Mouse (Mus musculus) CD4-positive, CD25-positive, alpha-beta regulatory T cell, adult 4 months (primary cell): ENCODE results near the gene Dap. TPM values are rescaled to one million over a fixed set of nuclear protein-coding genes. Genes with fewer than 3 reads are reported as not detected.

ENCODE experiments used
- ATAC-seq: one replicate; pipeline ENCODE4 v1.8.0; 2017
- polyA plus RNA-seq, 2 experiments: library from polyadenylated mRNA; unstranded; fragments of 100-300 nt; shearing (Covaris generic); gene quantifications; one replicate each; pipeline ENCODE4 v1.2.1; 2017

The Dap gene
- polyA plus RNA-seq, 2 experiments from 2014 or later = 61.6 to 81.6 TPM

GRCm38 (mm10) chr15:31265404-31265803 lies 41.3 kb downstream of the Dap start:
- ATAC-seq = no peak

- no peak for ATAC-seq
Observed at GRCm38 (mm10) chr15:31265845-31266244, 41.7 kb downstream of the Dap start.

- no peak for ATAC-seq
Observed at GRCm38 (mm10) chr15:31268148-31268547, 44.0 kb downstream of the Dap start.

- ATAC-seq = no peak
Observed at GRCm38 (mm10) chr15:31269558-31269957, 45.4 kb downstream of the Dap start.

- ATAC-seq = no peak
Observed at GRCm38 (mm10) chr15:31272695-31273094, 48.6 kb downstream of the Dap start.

- no peak for ATAC-seq
Observed at GRCm38 (mm10) chr15:31273509-31273908, 49.4 kb downstream of the Dap start.

GRCm38 (mm10) chr15:31278090-31278489 lies 54.0 kb downstream of the Dap start:
- no peak for ATAC-seq

GRCm38 (mm10) chr15:31279120-31279519 lies 55.0 kb downstream of the Dap start:
- ATAC-seq = no peak

- peak; percentile 93 for ATAC-seq
Observed at GRCm38 (mm10) chr15:31279577-31280004, 55.5 kb downstream of the Dap start.

- no peak for ATAC-seq
Observed at GRCm38 (mm10) chr15:31280059-31280458, 55.9 kb downstream of the Dap start.

- no peak for ATAC-seq
Observed at GRCm38 (mm10) chr15:31280683-31281082, 56.6 kb downstream of the Dap start.

- no peak for ATAC-seq
Observed at GRCm38 (mm10) chr15:31281830-31282229, 57.7 kb downstream of the Dap start.

- ATAC-seq = no peak
Observed at GRCm38 (mm10) chr15:31282353-31282752, 58.2 kb downstream of the Dap start.

GRCm38 (mm10) chr15:31284142-31284541 lies 60.0 kb downstream of the Dap start:
- no peak for ATAC-seq

GRCm38 (mm10) chr15:31284922-31285631 lies 61.0 kb downstream of the Dap start:
- ATAC-seq = no peak

- ATAC-seq = no peak
Observed at GRCm38 (mm10) chr15:31285695-31286094, 61.6 kb downstream of the Dap start.

GRCm38 (mm10) chr15:31292627-31293026 lies 68.5 kb downstream of the Dap start:
- ATAC-seq = no peak

GRCm38 (mm10) chr15:31294311-31294710 lies 70.2 kb downstream of the Dap start:
- ATAC-seq = no peak

GRCm38 (mm10) chr15:31296882-31297776 lies 73.0 kb downstream of the Dap start:
- no peak for ATAC-seq

- ATAC-seq = no peak
Observed at GRCm38 (mm10) chr15:31297777-31298137, 73.6 kb downstream of the Dap start.

- no peak for ATAC-seq
Observed at GRCm38 (mm10) chr15:31299258-31299917, 75.3 kb downstream of the Dap start.

- no peak for ATAC-seq
Observed at GRCm38 (mm10) chr15:31302293-31302990, 78.3 kb downstream of the Dap start.

GRCm38 (mm10) chr15:31304302-31304701 lies 80.2 kb downstream of the Dap start:
- no peak for ATAC-seq
